Mouse (Mus musculus): ENCODE measurements at regions not wholly inside any gene's neighbourhood (a gene's known extent, or its start where the extent isn't known, plus 50 kb on each side); places are given as distances from the start of the nearest gene placed in this dataset.

DNA sequence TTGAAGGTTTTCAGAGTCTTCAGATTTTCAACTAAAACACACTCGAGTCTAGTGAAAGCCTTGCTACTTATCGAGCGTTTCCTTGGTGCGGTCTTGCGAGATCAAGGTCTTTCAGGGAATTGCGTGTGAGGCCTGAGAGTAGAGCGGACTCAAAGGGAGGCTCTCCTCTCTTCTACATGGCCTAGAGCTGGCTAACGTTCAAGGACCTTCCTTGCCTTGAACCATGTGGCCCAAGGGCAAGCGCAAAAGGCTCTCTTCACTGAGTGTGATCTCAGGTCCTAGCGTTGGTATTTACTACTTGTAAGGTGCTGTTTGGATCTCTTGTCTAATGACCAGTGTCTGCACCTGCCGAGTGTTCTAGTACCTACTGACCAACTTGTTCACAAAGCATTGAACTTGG lies 324.4 kb downstream of the Gm45692 start:
- no peak for TF ChIP-seq ZC3H11A (IDR thresholded peaks at IDR 0.05; ENCODE audit: low read depth, low read length)
- no peak for TF ChIP-seq MAFK (IDR thresholded peaks at IDR 0.05; ENCODE audit: insufficient replicate concordance, low read length)
- TF ChIP-seq SMC3 (IDR thresholded peaks at IDR 0.05; ENCODE audit: low read depth, low read length), result no peak
- no peak for TF ChIP-seq MXI1 (IDR thresholded peaks at IDR 0.05; ENCODE audit: low read depth, low read length)
- TF ChIP-seq RAD21 (IDR thresholded peaks at IDR 0.05; ENCODE audit: low read depth, low read length), result no peak
- Histone ChIP-seq H3K4me3 (replicated peaks in 1 of 3; ENCODE audit: low read depth in 2 of 3, low read length in 2 of 3, poor library complexity in 1 of 3) (no peak overlapping the region), H3K27ac (ENCODE audit: insufficient read depth, low read depth) (no peak overlapping the region), H3K4me2 (ENCODE audit: insufficient read depth, low read depth, poor library complexity, severe bottlenecking) (no peak overlapping the region), H3K4me1 (ENCODE audit: control insufficient read depth in 1 of 2, insufficient read depth in 2 of 2) (peaks cover 2 to 18% of the 10 kb centered on the region in 2 experiments; a peak in 3 of 4 replicates), H3K36me3 (replicated peaks in 1 of 2; ENCODE audit: control insufficient read depth in 1 of 2, insufficient read depth in 1 of 2, low read length in 1 of 2) (no peaks in the 10 kb centered on the region), H3K9me3 (replicated peaks; ENCODE audit: low read length) (no peaks in the 10 kb centered on the region), H3K9ac (ENCODE audit: insufficient read depth, low read depth) (no peak overlapping the region), H3K79me2 (replicated peaks; ENCODE audit: control insufficient read depth, extremely low read depth, insufficient read depth, poor library complexity, severe bottlenecking) (no peaks in the 10 kb centered on the region), H3K27me3 (replicated peaks) (no peaks in the 10 kb centered on the region)
- in situ Hi-C loops (cut with MboI; ENCODE audit: low pct_ligation_motif_present, low pct_unique_long_range_greater_than_20kb, low sequenced_read_pairs), result loop anchor here (10.0 to 25.0 kb wide), 3 partner anchors 156 to 544 kb away; partner anchors contain the start of gene Zfp703
- no peak for DNase-seq (ENCODE audit: extremely low read depth)
- dilution Hi-C loops (cut with MboI; ENCODE audit: extremely low pct_ligation_motif_present, extremely low pct_unique_long_range_greater_than_20kb, low sequenced_read_pairs), result no loop called here

DNA sequence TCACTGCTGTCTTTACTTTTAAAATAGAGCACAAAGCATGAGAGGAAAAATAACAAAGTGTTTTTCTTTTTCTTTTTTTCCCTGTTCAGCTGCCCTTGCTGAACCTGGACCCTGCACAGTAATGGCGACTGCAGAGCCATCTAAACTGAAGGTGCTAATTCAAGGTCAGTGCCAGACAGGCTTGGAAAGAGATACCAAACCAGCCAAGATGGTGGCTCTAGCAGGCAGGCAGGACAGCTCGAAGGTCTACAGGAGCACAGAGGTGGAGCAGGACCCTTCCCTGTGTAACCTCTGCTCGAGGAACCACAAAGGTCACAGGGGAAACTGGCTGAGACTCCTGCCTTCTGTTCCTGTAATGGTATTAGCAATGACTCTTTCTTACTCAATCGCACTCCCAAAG lies 326.7 kb downstream of the Gm45692 start:
- Histone ChIP-seq H3K4me1 (ENCODE audit: control insufficient read depth in 1 of 2, insufficient read depth in 2 of 2) (peaks cover 4 to 18% of the 10 kb centered on the region in 2 experiments; a peak in 3 of 4 replicates), H3K9ac (ENCODE audit: insufficient read depth, low read depth) (no peak overlapping the region), H3K9me3 (replicated peaks; ENCODE audit: low read length) (no peaks in the 10 kb centered on the region), H3K79me2 (replicated peaks; ENCODE audit: control insufficient read depth, extremely low read depth, insufficient read depth, poor library complexity, severe bottlenecking) (no peaks in the 10 kb centered on the region), H3K36me3 (replicated peaks in 1 of 2; ENCODE audit: control insufficient read depth in 1 of 2, insufficient read depth in 1 of 2, low read length in 1 of 2) (no peaks in the 10 kb centered on the region), H3K27me3 (replicated peaks) (no peaks in the 10 kb centered on the region), H3K4me2 (ENCODE audit: insufficient read depth, low read depth, poor library complexity, severe bottlenecking) (no peak overlapping the region), H3K4me3 (replicated peaks in 1 of 3; ENCODE audit: low read depth in 2 of 3, low read length in 2 of 3, poor library complexity in 1 of 3) (no peak overlapping the region), H3K27ac (ENCODE audit: insufficient read depth, low read depth) (no peak overlapping the region)
- in situ Hi-C loops (cut with MboI; ENCODE audit: low pct_ligation_motif_present, low pct_unique_long_range_greater_than_20kb, low sequenced_read_pairs), result loop anchor here (10.0 to 25.0 kb wide), 3 partner anchors 159 to 541 kb away; partner anchors contain the start of gene Zfp703
- no peak for TF ChIP-seq JUN (IDR thresholded peaks at IDR 0.05; ENCODE audit: insufficient read depth, low read depth, low read length)
- no peak for TF ChIP-seq ZC3H11A (IDR thresholded peaks at IDR 0.05; ENCODE audit: low read depth, low read length)
- TF ChIP-seq GABPA (IDR thresholded peaks at IDR 0.05; ENCODE audit: insufficient replicate concordance, low read depth, low read length), result no peak
- TF ChIP-seq HCFC1 (IDR thresholded peaks at IDR 0.05; ENCODE audit: low read depth, low read length), result no peak
- TF ChIP-seq NRF1 (IDR thresholded peaks at IDR 0.05; ENCODE audit: low read depth, low read length), result no peak
- TF ChIP-seq MAZ (IDR thresholded peaks at IDR 0.05; ENCODE audit: low read depth, low read length), result no peak
- TF ChIP-seq E2F4 (IDR thresholded peaks at IDR 0.05; ENCODE audit: insufficient replicate concordance, low read depth, low read length), result no peak
- dilution Hi-C loops (cut with MboI; ENCODE audit: extremely low pct_ligation_motif_present, extremely low pct_unique_long_range_greater_than_20kb, low sequenced_read_pairs), result no loop called here
- no peak for DNase-seq (ENCODE audit: extremely low read depth)
